Mouse (Mus musculus): ENCODE measurements around the gene Slc13a5. TPM values are rescaled to one million over a fixed set of nuclear protein-coding genes. Genes with fewer than 3 reads are reported as not detected.

Gene Slc13a5
- polyA plus RNA-seq (2021) = 0.19 TPM

DNA sequence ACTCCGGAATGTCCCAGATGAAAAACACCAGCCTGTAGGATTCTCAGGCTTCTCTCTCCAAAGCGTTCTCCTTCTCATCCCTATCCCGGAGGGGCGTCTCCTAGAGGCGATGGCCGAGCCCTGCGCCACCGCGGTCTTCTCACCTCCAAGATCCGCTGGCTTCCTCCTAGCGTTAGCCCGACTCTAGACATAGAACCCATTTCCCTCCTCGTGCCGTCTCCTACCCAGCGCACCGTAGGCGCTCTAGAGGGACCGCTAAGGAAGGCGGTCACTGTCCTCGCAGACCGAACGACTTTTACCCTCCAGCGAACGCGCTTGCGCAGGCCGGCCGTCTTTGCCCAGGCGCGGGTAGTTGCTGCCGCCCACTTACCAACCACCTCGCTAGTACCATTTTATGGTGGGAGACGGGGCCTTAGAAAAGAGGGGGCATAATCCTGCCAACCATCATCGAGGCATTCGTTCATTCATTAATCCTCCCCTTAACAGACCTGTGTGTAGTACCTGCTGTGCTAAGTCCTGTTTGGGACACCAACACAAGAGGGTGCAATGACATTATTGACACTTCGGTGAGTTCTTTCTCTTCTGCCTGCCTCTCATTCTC lies at the start of gene Slc13a5:
Gene Slc13a5, minus strand, starts transcription at position 263 of the 601 bp plus-strand sequence.
- H3K27me3 ChIP-seq = peaks cover 23% of the 10 kb centered on the region
- TF ChIP-seq CTCF (IDR thresholded peaks at IDR 0.05) = no peak
- no peak for ATAC-seq
- in situ Hi-C loops (cut with MboI; ENCODE audit: low pct_unique_long_range_greater_than_20kb) = loop anchor here (5.0 kb wide), 1 partner anchor 35 kb away; no protein-coding TSS in a partner anchor
- ChIA-PET CTCF (no interaction called here), POLR2A (no interaction called here)
- no peak for DNase-seq (ENCODE audit: low read depth, low spot score)

DNA sequence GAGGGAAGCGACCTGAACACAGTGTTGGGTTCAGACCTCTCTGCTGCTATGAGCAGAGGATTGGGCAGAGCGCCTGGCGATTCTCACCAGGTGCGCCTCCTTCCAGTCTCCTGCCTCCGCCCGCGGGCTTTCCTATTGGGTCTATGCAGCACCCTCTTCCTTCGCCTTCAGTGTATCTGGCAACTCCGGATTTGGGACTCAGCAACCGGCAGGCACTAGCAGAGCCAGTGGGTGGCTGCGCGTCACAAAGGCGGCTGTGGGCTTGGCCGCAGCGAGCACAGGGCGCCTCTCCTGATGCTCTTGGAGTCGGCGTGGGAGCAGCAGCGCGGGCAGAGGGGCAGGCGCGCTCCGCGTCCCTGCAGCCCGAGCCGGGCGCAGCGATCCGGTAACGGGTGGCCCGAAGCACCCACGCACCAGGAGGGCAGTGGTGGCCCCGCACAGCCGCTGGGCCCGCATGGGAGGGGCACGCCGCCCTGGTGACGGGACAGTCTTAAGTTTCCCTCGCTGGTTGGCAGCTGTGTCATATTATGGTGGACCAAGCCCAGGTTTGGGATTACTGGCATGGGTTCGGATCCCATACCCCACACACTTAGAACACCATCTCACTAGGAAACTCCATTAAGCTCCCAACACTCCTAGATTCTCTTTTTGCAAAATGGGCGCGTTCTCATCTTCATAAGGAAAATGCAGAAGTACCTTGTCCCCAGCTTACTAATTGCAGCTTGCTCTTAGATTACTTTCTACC lies 47.3 kb upstream of the Slc13a5 start, which contains the start of gene Fbxo39:
Gene Fbxo39, plus strand, starts transcription at position 294 of the 745 bp plus-strand sequence.
- TF ChIP-seq CTCF (IDR thresholded peaks at IDR 0.05) = no peak
- H3K27me3 ChIP-seq = no peaks in the 10 kb centered on the region
- in situ Hi-C loops (cut with MboI; ENCODE audit: low pct_unique_long_range_greater_than_20kb) = no loop called here
- ATAC-seq = no peak
- POLR2A ChIA-PET = no interaction called here
- CTCF ChIA-PET = interaction anchor here (1.9 kb wide), 1 partner anchor 48 kb away, joined by 4 read pairs; no protein-coding TSS in a partner anchor
- DNase-seq (ENCODE audit: low read depth, low spot score) = no peak

DNA sequence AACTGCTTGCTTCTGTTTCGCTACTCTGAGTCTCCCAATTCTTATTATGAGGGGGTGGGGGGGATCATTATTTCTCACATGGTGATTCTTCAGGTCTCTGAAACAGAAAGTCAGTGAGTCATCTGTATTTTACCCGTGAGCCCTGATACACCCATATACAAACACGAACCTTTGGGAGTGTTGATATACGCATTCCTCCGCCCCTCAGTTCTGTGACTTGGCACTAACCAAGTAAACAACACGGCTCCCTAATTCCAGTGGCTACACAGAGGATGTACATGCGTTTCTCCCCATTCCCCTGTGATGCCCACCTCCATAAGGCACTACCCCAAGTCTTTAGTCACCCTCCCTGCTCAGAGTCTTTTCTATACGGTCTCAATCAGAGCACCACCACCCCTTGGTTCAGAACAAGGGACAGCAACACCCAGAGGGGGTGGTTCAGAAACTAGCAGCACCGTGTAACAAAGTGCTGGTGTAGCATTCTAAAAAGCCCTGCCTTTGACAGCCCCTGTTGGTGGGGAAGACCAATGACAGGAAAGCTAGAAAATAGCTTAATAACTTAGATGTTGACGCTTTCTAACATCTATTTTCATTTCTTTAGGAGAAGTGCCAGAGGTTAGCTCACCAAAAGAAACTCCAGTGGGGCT lies 44.5 kb upstream of the Slc13a5 start:
- TF ChIP-seq CTCF (IDR thresholded peaks at IDR 0.05) = no peak
- DNase-seq (ENCODE audit: low read depth, low spot score) = no peak
- in situ Hi-C loops (cut with MboI; ENCODE audit: low pct_unique_long_range_greater_than_20kb) = no loop called here
- CTCF ChIA-PET = interaction anchor here (1.5 kb wide), 1 partner anchor 90 kb away, joined by 3 read pairs; no protein-coding TSS in a partner anchor
- no peak for ATAC-seq
- no peaks in the 10 kb centered on the region for H3K27me3 ChIP-seq
- POLR2A ChIA-PET = interaction anchor here (0.6 kb wide), 1 partner anchor 188 kb away, joined by 3 read pairs; no protein-coding TSS in a partner anchor

DNA sequence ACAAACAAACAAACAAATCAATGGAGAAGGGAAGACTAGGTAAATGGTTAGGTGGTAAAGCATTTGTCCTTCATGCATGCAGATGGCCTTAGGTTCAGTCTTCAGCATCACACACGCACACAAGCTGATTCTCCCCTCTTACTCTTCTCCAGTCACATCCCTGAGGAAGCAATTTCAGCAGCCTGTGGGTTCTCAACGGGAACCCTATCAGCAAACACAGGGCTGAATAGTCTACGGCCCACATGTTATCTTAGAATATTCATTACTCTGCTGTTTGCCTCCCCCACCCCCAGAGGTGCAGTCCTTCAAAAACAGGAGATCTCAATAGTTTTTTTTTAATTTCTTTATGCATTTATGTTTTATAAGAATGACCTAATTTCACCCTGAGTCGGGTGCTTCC lies 43.5 kb upstream of the Slc13a5 start:
- no peaks in the 10 kb centered on the region for H3K27me3 ChIP-seq
- CTCF ChIA-PET = no interaction called here
- POLR2A ChIA-PET = no interaction called here
- in situ Hi-C loops (cut with MboI; ENCODE audit: low pct_unique_long_range_greater_than_20kb) = no loop called here
- ATAC-seq (no peak), DNase-seq (ENCODE audit: low read depth, low spot score) (no peak)
- no peak for TF ChIP-seq CTCF (IDR thresholded peaks at IDR 0.05)

DNA sequence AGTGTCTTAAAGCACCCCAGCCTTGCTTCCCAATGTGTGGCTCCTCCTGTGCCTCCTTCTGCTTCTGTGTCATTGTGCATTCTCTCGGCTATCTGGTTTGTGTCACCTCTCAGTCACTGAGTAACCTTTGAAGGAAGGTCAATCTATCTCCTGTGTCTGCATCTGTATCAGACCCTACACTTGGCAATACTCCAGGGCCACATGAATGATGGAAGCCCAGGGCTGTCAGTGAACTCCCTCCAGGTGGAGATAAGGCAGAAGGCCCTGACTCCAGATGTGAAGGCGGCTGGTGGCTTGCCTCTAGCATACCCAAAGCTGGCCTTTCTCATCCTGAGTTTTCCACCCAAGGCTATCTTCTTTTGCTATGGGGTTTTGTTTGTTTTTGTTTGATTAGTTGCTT lies 42.0 kb upstream of the Slc13a5 start:
- in situ Hi-C loops (cut with MboI; ENCODE audit: low pct_unique_long_range_greater_than_20kb) = no loop called here
- ChIA-PET POLR2A (no interaction called here), CTCF (no interaction called here)
- TF ChIP-seq CTCF (IDR thresholded peaks at IDR 0.05) = no peak
- ATAC-seq (no peak), DNase-seq (ENCODE audit: low read depth, low spot score) (no peak)
- no peaks in the 10 kb centered on the region for H3K27me3 ChIP-seq

DNA sequence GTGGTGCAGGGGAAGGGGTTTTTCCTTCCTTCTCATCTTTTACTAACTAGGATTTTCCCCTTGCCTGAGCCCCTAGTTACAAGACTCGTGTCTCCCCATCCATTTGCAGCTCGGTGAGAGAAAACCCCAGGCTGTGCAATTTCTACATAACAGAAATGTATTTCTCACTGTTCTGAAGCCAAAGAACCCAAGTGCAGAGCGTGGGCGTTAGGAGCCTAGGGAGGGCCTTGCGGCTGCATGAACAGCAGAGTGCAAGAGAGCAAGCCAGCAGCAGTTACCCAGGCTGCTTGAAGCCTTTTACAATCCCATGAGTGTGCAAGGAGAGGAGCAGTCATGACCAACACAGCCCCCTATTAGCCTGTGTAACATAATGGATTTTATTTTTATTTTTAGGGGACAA lies 40.4 kb upstream of the Slc13a5 start:
- ATAC-seq = no peak
- DNase-seq (ENCODE audit: low read depth, low spot score) = no peak
- ChIA-PET CTCF (no interaction called here), POLR2A (interaction anchor here (1.2 kb wide), 1 partner anchor 35 kb away, joined by 3 read pairs; no protein-coding TSS in a partner anchor)
- TF ChIP-seq CTCF (IDR thresholded peaks at IDR 0.05) = no peak
- no peaks in the 10 kb centered on the region for H3K27me3 ChIP-seq
- in situ Hi-C loops (cut with MboI; ENCODE audit: low pct_unique_long_range_greater_than_20kb) = no loop called here

DNA sequence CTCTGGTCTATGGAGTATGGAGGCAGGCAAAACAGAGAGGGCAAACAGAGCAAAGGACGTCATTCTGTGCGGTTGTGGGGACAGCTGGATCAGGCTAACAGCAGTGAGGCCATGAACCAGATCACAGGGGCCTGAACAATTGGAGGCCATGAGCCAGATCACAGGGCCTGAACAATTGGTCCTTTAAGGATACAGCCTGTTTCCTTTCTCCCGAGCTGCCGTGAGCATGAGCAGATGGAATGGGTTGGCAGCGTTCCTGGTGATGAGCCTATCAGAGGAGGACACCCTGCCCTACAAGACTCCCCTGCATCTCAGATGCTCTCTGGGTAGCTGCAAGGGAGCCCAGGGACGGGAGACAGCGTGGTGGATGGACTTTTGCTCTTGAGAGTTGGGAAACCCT lies 35.2 kb upstream of the Slc13a5 start:
- in situ Hi-C loops (cut with MboI; ENCODE audit: low pct_unique_long_range_greater_than_20kb) = no loop called here
- no peaks in the 10 kb centered on the region for H3K27me3 ChIP-seq
- no peak for DNase-seq (ENCODE audit: low read depth, low spot score)
- TF ChIP-seq CTCF (IDR thresholded peaks at IDR 0.05) = no peak
- ChIA-PET CTCF (interaction anchor here (1.0 to 2.6 kb wide), 4 partner anchors 14 to 42 kb away, joined by 3 to 8 read pairs (median 3); no protein-coding TSS in a partner anchor), POLR2A (interaction anchor here (0.5 to 1.0 kb wide), 2 partner anchors 11 to 17 kb away, joined by 3 to 4 read pairs; no protein-coding TSS in a partner anchor)
- ATAC-seq = no peak

DNA sequence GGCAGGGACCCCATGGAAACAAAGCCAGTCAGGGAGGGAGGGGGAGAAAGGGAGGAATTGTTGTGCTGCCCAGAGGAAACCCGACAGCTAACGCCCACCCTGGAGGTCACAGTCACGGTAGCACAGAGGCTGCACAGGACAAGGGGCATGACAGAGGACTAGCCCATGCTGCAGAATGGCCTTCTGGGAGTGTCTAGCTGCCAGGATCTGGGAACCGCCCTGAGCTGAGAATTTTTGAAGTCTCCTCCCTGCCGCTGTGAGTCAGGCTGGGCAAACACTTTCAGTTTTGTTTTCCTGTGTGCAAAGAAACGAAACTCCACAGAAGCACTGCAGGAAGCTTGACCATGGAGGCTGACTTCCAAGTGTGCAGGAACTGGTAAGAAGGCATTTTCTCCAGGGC lies 34.3 kb upstream of the Slc13a5 start, which contains the start of gene Xaf1:
Gene Xaf1, plus strand, starts transcription at position 296 of the 400 bp plus-strand sequence.
- POLR2A ChIA-PET = interaction anchor here (1.0 to 1.5 kb wide), 2 partner anchors 10 to 33 kb away, joined by 3 read pairs; no protein-coding TSS in a partner anchor
- ATAC-seq (peak; percentile 92), DNase-seq (ENCODE audit: low read depth, low spot score) (peak; percentile 33)
- CTCF ChIA-PET = interaction anchor here (1.3 to 2.6 kb wide), 4 partner anchors 13 to 43 kb away, joined by 3 to 8 read pairs (median 3); no protein-coding TSS in a partner anchor
- in situ Hi-C loops (cut with MboI; ENCODE audit: low pct_unique_long_range_greater_than_20kb) = no loop called here
- no peak for TF ChIP-seq CTCF (IDR thresholded peaks at IDR 0.05)
- no peaks in the 10 kb centered on the region for H3K27me3 ChIP-seq

DNA sequence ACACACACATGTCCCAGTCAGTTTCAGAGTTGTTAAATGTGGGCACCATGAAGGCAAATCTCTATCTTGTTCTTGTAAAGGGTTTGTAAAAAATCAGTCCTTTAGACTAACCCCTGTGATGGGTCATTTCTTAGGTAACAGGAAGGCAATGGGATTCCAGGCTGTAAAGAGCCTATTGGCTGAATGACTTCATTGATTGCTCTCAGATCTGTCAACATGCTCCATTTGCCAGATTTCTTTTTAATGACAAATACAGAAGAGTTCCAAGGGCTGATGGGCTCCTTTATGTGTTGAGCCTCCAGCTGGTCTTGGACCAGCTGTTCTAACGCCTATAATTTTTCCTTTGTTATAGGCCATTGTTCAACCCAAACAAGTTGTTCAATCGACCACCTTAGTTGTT lies 26.1 kb upstream of the Slc13a5 start:
- in situ Hi-C loops (cut with MboI; ENCODE audit: low pct_unique_long_range_greater_than_20kb) = no loop called here
- H3K27me3 ChIP-seq = no peaks in the 10 kb centered on the region
- DNase-seq (ENCODE audit: low read depth, low spot score) (no peak), ATAC-seq (no peak)
- no peak for TF ChIP-seq CTCF (IDR thresholded peaks at IDR 0.05)
- ChIA-PET POLR2A (no interaction called here), CTCF (no interaction called here)

DNA sequence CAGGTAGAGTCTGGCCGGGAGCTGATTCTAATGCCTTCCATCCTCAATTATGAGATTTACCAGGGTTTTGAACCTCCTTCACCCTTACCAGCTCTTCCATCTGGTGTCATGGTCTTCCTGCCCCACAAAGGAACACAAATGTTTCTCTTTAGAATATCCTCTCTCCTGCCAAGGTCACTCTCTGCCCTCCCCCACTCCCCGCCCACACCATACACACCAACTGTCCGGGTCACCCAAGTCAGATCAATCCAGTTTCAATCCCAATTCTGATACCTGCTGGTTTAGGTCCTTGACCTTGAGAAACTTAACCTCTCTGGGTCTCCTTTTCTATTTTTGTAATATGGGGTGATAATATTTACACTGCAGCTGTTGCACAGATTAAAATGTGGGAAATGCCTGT lies 20.5 kb upstream of the Slc13a5 start:
- in situ Hi-C loops (cut with MboI; ENCODE audit: low pct_unique_long_range_greater_than_20kb) = no loop called here
- ChIA-PET POLR2A (interaction anchor here (0.7 kb wide), 1 partner anchor 13 kb away, joined by 3 read pairs; no protein-coding TSS in a partner anchor), CTCF (no interaction called here)
- ATAC-seq (no peak), DNase-seq (ENCODE audit: low read depth, low spot score) (no peak)
- no peaks in the 10 kb centered on the region for H3K27me3 ChIP-seq
- no peak for TF ChIP-seq CTCF (IDR thresholded peaks at IDR 0.05)

Measured in Patski (cell line).